Comparison of ENCODE assay signal across 29 mouse cellular contexts in the genomic region with DNA sequence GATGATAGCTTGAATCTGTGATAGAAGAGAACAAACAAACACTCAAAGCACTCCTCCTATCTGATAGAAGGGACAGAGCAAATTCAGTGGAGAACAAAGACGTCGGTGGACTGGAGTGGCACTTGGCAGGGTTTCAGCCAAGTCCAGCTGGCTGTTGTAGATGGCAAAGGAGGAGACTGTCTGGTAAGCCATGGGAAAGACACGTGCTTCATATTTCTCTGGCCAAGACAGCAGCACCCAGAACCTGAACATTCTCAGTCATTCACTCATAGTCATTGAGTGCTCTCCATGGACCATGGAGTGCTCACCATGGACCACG. TPM values are rescaled to one million over a fixed set of nuclear protein-coding genes. Genes with fewer than 3 reads are reported as not detected.
DNase-seq lines count a peak whose midpoint lies in the region; ATAC-seq and TF ChIP-seq lines count a peak whose summit lies in the region.
"Had no signal": no experiment of that assay in that cellular context is flagged by ENCODE, and none has a peak within 500 bp of the region (broad histone marks: within the 10 kb centered on the region; RNA-seq: fewer than 3 reads in every experiment).

No protein-coding gene starts in this region.

- H3K4me1 ChIP-seq in forebrain, postnatal 0 days (ENCODE audit: insufficient read depth), result no peaks in the 10 kb centered on the region
- no peaks in the 10 kb centered on the region for H3K4me1 ChIP-seq in forebrain, embryonic 14.5 days (ENCODE audit: control insufficient read depth, insufficient read depth, low read length)
- H3K4me1 ChIP-seq in midbrain, postnatal 0 days (ENCODE audit: insufficient read depth, low read length), result 0 out of 2 replicates have a peak, but pooled peaks cover 3% of the 10 kb centered on the region
- peaks cover 5% of the 10 kb centered on the region; the same call in 1 of the 2 replicates for H3K4me1 ChIP-seq in midbrain, embryonic 15.5 days
- peaks cover 14% of the 10 kb centered on the region for H3K4me1 ChIP-seq in embryonic facial prominence, embryonic 10.5 days
- H3K4me1 ChIP-seq: forebrain, embryonic 12.5 days; heart, embryonic 12.5 days; heart, embryonic 15.5 days had no signal

- H3K4me2 ChIP-seq in forebrain, postnatal 0 days (ENCODE audit: low read depth), result no peak overlapping the region
- no peak overlapping the region for H3K4me2 ChIP-seq in forebrain, embryonic 14.5 days (ENCODE audit: low read length)
- H3K4me2 ChIP-seq in midbrain, postnatal 0 days (ENCODE audit: low read depth, low read length, poor library complexity, severe bottlenecking), result no peak overlapping the region
- H3K4me2 ChIP-seq in midbrain, embryonic 15.5 days, result no peak overlapping the region
- H3K4me2 ChIP-seq: forebrain, embryonic 12.5 days; heart, embryonic 12.5 days; heart, embryonic 15.5 days; hindbrain, embryonic 14.5 days had no signal

- DNase-seq in forebrain, postnatal 0 days, result peak; percentile 16
- DNase-seq in forebrain, embryonic 14.5 days (ENCODE audit: low spot score), result no peak
- DNase-seq in midbrain, postnatal 0 days (ENCODE audit: low spot score), result peak; percentile 35
- DNase-seq in embryonic facial prominence, embryonic 10.5 days (ENCODE audit: low spot score), result no peak
- no peak for DNase-seq in kidney, postnatal 4 days
- DNase-seq in heart, adult 9 months (ENCODE audit: low spot score in 2 of 2), result no peak
- DNase-seq: adrenal gland, adult 2 months; adrenal gland, postnatal 25 days; B cell, adult 2 months; cerebellum, adult 11 months; cerebellum, adult 8-10 months; embryo, embryonic 11 days; gastrocnemius, adult 2 months; gastrocnemius, postnatal 14 days; heart, adult 11 months; heart, postnatal 10 days; heart, postnatal 36 days; kidney, adult 2 months had no signal

- no peaks in the 10 kb centered on the region for H3K27me3 ChIP-seq in forebrain, postnatal 0 days (ENCODE audit: insufficient read depth, low read length)
- H3K27me3 ChIP-seq in forebrain, embryonic 14.5 days (replicated peaks; ENCODE audit: control insufficient read depth, insufficient read depth, low read length), result no peaks in the 10 kb centered on the region
- no peaks in the 10 kb centered on the region for H3K27me3 ChIP-seq in midbrain, postnatal 0 days (ENCODE audit: insufficient read depth, low read length)
- no peaks in the 10 kb centered on the region for H3K27me3 ChIP-seq in midbrain, embryonic 15.5 days (replicated peaks)
- peaks cover 5% of the 10 kb centered on the region for H3K27me3 ChIP-seq in embryonic facial prominence, embryonic 10.5 days (replicated peaks; ENCODE audit: low read depth, poor library complexity, severe bottlenecking)
- H3K27me3 ChIP-seq: CH12.LX; heart, embryonic 12.5 days; heart, embryonic 15.5 days had no signal

- H3K9me3 ChIP-seq in forebrain, postnatal 0 days (ENCODE audit: low read length), result no peaks in the 10 kb centered on the region
- no peaks in the 10 kb centered on the region for H3K9me3 ChIP-seq in forebrain, embryonic 14.5 days (replicated peaks; ENCODE audit: control insufficient read depth, low read length)
- no peaks in the 10 kb centered on the region for H3K9me3 ChIP-seq in midbrain, postnatal 0 days (ENCODE audit: low read length)
- H3K9me3 ChIP-seq in midbrain, embryonic 15.5 days, result no peaks in the 10 kb centered on the region
- no peaks in the 10 kb centered on the region for H3K9me3 ChIP-seq in embryonic facial prominence, embryonic 10.5 days
- H3K9me3 ChIP-seq: forebrain, embryonic 12.5 days; G1E; heart, embryonic 12.5 days; heart, embryonic 15.5 days; hindbrain, embryonic 10.5 days had no signal

- H3K4me3 ChIP-seq in forebrain, postnatal 0 days (ENCODE audit: low read depth, low read length), result no peak overlapping the region
- no peak overlapping the region for H3K4me3 ChIP-seq in forebrain, embryonic 14.5 days (ENCODE audit: low read depth, low read length)
- H3K4me3 ChIP-seq in midbrain, postnatal 0 days (ENCODE audit: low read depth, low read length), result no peak overlapping the region
- H3K4me3 ChIP-seq in midbrain, embryonic 15.5 days, result no peak overlapping the region
- H3K4me3 ChIP-seq in embryonic facial prominence, embryonic 10.5 days, result no peak overlapping the region
- H3K4me3 ChIP-seq: erythroblast, embryonic 14.5 days; forebrain, embryonic 12.5 days; gastrocnemius, adult 2 months; heart, embryonic 12.5 days; heart, embryonic 15.5 days; hindbrain, embryonic 10.5 days had no signal

- no peak for TF ChIP-seq CTCF in forebrain, postnatal 0 days (IDR thresholded peaks at IDR 0.05; ENCODE audit: low read depth)
- no peak for TF ChIP-seq CTCF in midbrain, postnatal 0 days (IDR thresholded peaks at IDR 0.05)

- 57% methylated on average over 4 of the region's 4 CpGs for WGBS in forebrain, postnatal 0 days
- 77% methylated on average over 4 of the region's 4 CpGs for WGBS in forebrain, embryonic 14.5 days
- 75% methylated on average over 4 of the region's 4 CpGs for WGBS in midbrain, postnatal 0 days
- 77% methylated on average over 4 of the region's 4 CpGs for WGBS in midbrain, embryonic 15.5 days
- 95% methylated on average over 4 of the region's 4 CpGs for WGBS in embryonic facial prominence, embryonic 10.5 days

- no peaks in the 10 kb centered on the region for H3K36me3 ChIP-seq in forebrain, postnatal 0 days (ENCODE audit: insufficient read depth)
- no peaks in the 10 kb centered on the region for H3K36me3 ChIP-seq in forebrain, embryonic 14.5 days (ENCODE audit: control insufficient read depth, insufficient read depth, low read length)
- H3K36me3 ChIP-seq in midbrain, postnatal 0 days (ENCODE audit: insufficient read depth, low read length), result no peaks in the 10 kb centered on the region
- no peaks in the 10 kb centered on the region for H3K36me3 ChIP-seq in midbrain, embryonic 15.5 days (replicated peaks)
- H3K36me3 ChIP-seq in embryonic facial prominence, embryonic 10.5 days (replicated peaks), result no peaks in the 10 kb centered on the region
- H3K36me3 ChIP-seq: forebrain, embryonic 12.5 days; G1E; heart, embryonic 12.5 days; heart, embryonic 15.5 days; hindbrain, embryonic 10.5 days had no signal

- ATAC-seq in forebrain, postnatal 0 days, result no peak; the same call in 1 of the 2 replicates
- no peak for ATAC-seq in forebrain, embryonic 14.5 days
- no peak for ATAC-seq in midbrain, postnatal 0 days (ENCODE audit: low FRiP score)
- no peak for ATAC-seq in midbrain, embryonic 15.5 days (replicated peaks)
- ATAC-seq: forebrain, embryonic 16.5 days; intestine, postnatal 0 days had no signal

- H3K9ac ChIP-seq in forebrain, postnatal 0 days, result no peak overlapping the region
- H3K9ac ChIP-seq in forebrain, embryonic 14.5 days (ENCODE audit: low read length), result no peak overlapping the region
- H3K9ac ChIP-seq in midbrain, postnatal 0 days (replicated peaks; ENCODE audit: low read length, poor library complexity, severe bottlenecking), result no peak overlapping the region
- no peak overlapping the region for H3K9ac ChIP-seq in midbrain, embryonic 15.5 days
- H3K9ac ChIP-seq: forebrain, embryonic 12.5 days; heart, embryonic 12.5 days; heart, embryonic 15.5 days; hindbrain, embryonic 14.5 days had no signal

- no peak overlapping the region for H3K27ac ChIP-seq in forebrain, postnatal 0 days (ENCODE audit: low read depth, low read length)
- no peak overlapping the region for H3K27ac ChIP-seq in forebrain, embryonic 14.5 days (ENCODE audit: low read depth, low read length)
- no peak overlapping the region for H3K27ac ChIP-seq in midbrain, postnatal 0 days (ENCODE audit: low read depth, low read length)
- no peak overlapping the region for H3K27ac ChIP-seq in midbrain, embryonic 15.5 days
- H3K27ac ChIP-seq in embryonic facial prominence, embryonic 10.5 days (replicated peaks), result peak overlapping the region; percentile 61; the same call in 1 of the 2 replicates
- H3K27ac ChIP-seq: forebrain, embryonic 12.5 days; gastrocnemius, adult 2 months; heart, embryonic 15.5 days; hindbrain, embryonic 10.5 days; hindbrain, embryonic 14.5 days had no signal

RNA-seq across cellular contexts. Expression of gene Hlf, which starts 34.5 kb away (rescaled TPM):
- total RNA-seq in forebrain, postnatal 0 days (2014; rRNA removed), result 5.7 and 6.8 TPM in 2 replicates
- 5.5 and 9.7 TPM in 2 replicates for polyA plus RNA-seq in forebrain, postnatal 0 days (2015; fragmentation: Nextera tagmentation; extraction: Ambion mirVana)
- 3.5 and 4.9 TPM in 2 replicates for polyA plus RNA-seq in forebrain, embryonic 14.5 days (2014; fragmentation: Nextera tagmentation; extraction: Ambion mirVana)
- 9.2 and 11.2 TPM in 2 replicates for total RNA-seq in midbrain, postnatal 0 days (2014; rRNA removed)
- polyA plus RNA-seq in midbrain, postnatal 0 days (2015; fragmentation: Nextera tagmentation; extraction: Ambion mirVana), result 9.0 and 9.2 TPM in 2 replicates
- polyA plus RNA-seq in midbrain, embryonic 15.5 days (2015; fragmentation: Nextera tagmentation; extraction: Ambion mirVana), result 7.2 and 7.6 TPM in 2 replicates
- polyA plus RNA-seq in embryonic facial prominence, embryonic 10.5 days (2016; fragmentation: Nextera tagmentation; extraction: Ambion mirVana), result 0.93 and 1.2 TPM in 2 replicates
- polyA plus RNA-seq: G1E had no signal

Comparison
In these comparisons a context has a peak if more than half of its experiments do, and no peak if none do; other contexts are left out.
1. DNase-seq: peak in forebrain, postnatal 0 days (single experiment) and midbrain, postnatal 0 days (single experiment); none in forebrain, embryonic 14.5 days (single experiment), embryonic facial prominence, embryonic 10.5 days (single experiment), kidney, postnatal 4 days (0 of 2) and heart, adult 9 months (0 of 2).